Mouse (Mus musculus) urinary bladder, adult 2 months (tissue): ENCODE measurements around the gene Fam219a. TPM values are rescaled to one million over a fixed set of nuclear protein-coding genes. Genes with fewer than 3 reads are reported as not detected.

ENCODE experiments used
- DNase-seq: peaks from one replicate; pipeline ENCODE4 v3.0.0; 2022; ENCODE audit warnings: low spot score
- polyA plus RNA-seq: library from polyadenylated mRNA; depleted of rRNA; stranded (reverse); fragments of >200 nt; gene quantifications from 2 replicates; pipeline ENCODE4 v1.2.3, GENCODE M21; 2012

Gene Fam219a
- polyA plus RNA-seq, 1 experiment = 21.3 TPM

DNA sequence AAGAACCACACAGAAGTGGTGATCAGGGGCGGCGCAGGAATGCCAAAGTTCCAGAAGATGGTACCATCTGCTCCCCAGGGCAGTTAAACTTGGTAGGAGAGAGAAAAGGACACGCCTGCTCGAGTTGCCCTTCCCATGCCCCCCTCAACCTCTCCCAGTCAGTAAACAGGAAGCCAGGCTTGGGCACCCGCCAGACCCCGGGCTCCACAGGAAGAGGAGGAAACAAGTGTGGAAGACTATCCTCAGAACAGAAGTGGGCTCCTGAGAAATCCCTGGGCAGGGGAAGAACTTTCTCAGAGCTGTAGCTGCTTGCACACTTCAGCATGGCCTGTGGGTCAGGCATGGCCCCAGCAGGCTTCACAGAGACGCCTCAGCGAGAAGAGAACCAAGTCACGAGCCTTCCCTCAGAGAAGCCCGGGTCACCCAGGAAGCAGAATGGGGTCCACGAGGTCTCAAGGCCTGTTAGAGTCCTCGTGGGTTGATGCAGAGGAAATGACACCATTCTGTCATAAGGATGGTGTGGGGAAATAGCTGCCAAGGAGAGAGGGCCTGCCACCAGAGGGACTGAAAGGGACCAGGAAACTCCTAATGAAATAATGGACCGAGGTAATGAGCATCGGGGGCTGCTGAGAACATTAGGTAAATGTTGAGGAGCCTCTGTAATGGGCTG lies 14.2 kb downstream of the Fam219a start:
- DNase-seq = no peak

DNA sequence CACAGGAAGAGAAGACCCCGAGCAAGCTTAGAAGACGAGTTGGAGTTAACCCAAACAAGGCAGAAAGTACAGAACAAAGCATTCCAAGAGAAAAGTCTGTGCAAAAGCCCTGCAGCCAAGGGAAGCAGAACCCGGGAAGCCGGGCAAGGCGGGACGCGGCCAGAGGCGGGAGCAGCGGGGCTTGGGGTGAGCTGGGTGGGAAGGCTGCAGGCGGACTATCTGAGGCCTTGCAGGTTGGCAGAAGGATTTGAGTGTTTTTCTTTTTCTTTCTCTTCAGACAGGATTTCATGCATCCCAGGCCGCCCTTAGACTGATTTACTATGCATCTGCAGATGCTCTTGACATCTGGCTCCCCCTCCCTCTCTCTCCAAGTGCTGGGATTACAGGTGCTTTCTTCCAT lies 16.2 kb downstream of the Fam219a start:
- no peak for DNase-seq

DNA sequence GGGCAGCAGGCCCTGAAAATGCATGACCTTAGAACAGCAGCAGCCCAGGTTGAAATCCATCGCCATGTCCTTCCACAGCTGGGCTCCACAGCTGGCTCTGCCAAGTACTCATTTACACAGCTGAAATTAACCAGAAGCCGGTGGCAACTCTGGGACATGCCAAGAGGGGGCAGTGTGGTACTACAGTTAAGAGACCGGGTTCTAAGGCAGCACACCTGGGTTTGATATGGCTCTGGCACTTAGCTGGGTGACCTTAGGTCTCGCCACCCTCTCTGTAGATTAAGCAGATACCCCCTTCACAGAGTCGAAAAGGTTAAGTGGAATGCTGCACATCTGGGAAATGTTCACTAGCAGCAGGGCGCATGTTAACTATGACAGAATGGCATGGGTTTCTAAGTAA lies 16.8 kb downstream of the Fam219a start:
- DNase-seq = peak; percentile 36

DNA sequence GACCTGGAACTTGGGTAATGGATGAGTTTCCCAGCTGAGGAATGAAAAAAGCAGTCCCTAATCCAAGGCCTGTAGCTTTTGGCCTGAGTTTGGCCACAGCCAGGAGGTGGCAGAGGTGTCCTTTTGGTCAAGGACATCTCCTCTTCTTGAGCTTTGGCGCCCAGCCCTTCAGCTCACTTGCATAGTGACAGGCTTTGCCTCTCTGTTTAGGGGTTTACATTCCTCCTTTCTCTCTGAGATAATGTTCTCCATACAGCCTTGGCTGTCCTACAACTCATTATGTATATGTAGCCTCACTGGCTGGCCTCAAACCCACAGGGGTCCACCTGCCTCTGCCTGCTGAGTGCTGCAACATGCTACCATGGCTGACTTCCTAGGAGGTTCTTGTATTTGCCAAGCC lies 22.3 kb downstream of the Fam219a start:
- DNase-seq = no peak

DNA sequence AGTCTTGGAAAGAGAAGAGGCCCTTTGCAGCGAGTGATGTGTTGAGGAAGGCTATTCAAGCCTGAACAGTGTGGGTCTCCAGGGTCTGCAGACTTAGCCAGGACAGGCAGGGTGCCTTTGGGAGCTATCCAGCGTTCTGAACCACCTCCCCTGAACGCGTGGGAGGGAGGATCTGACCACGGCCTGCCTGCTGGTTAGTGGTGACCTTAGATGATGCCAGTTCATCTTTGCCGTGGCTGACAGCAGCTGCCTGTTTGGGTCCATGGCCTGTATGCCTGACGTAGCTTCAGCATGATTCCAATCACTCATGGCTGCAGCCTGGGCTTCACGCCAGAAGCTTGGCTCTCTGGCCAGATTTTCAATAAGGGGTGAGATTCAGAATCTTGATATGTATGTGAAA lies 23.4 kb downstream of the Fam219a start:
- DNase-seq = no peak

DNA sequence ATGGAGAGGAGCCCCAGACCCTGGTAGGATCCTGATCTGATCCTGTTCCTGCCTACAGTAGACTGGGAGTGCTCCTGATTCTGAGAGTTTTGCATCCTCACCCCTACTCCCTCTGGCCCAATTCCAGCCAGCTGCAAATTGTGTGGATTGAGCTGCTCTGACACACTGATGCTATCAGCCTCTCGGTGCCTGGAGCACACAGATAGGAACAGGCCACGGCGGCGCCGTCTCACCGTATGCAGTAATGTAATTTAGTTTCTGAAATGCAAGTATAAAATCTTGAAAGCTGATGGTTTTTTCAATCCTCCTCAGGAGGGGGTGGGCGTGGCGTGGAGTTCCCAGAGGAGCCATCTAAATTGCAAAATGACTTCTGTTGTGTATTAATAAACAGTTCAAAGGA lies 27.2 kb downstream of the Fam219a start:
- DNase-seq = no peak

DNA sequence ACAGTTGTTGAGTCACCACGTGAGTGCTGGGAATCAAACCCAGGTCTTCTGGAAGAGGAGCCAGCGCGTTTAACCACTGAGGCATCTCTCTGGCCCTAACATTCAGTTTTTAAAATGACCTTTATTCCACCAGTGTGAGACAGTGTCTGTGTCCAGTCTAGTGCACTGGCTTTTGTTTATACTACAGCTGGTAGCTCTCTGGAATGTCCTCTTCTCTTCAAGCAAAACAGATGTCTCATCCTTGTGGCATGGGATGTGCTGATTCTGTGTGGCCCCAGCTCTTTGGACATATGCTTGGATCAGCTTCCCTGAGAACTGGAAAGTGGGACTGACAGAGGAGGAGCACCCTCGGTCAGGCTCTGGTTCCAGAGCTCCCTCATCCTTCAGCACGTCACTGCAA lies 34.5 kb downstream of the Fam219a start:
- no peak for DNase-seq

DNA sequence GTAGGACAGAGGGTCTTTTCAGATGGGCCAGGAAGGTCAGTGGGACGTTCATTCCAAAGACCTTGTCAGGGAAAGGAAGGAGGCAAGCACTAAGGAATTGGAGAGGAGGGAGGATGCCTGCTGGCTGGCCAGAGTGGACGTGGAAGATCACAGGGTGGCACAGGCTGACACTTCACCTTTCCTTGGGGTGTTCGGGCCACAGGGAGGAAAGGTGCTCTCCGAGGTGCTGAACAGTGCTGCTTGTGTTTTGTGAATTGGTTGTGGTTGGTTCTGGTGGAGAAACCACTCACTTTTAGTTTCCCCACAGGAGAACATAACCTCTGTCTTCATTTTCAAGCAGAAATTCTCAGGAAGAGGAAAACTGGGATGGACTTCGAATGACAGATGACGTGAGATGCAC lies 36.9 kb downstream of the Fam219a start:
- DNase-seq = no peak

DNA sequence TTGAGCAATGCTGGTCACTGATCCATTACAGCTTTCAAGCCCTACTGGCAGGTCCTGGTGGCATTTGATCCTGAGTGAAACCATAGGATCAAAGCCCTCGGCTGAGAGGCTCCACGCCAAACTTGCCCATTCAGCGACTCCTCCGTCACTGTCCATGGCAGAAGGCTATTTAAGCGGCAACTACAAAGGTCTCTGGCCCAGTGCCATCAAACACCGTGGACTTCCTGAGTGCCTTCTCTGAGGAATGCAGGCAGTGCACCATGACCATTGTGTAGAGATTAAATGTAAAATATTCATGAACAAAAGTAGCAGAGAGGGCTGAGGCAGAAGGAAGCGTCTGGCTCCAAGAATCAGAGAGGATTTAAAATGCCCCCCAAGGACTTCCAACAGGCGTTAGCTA lies 41.3 kb downstream of the Fam219a start:
- no peak for DNase-seq

DNA sequence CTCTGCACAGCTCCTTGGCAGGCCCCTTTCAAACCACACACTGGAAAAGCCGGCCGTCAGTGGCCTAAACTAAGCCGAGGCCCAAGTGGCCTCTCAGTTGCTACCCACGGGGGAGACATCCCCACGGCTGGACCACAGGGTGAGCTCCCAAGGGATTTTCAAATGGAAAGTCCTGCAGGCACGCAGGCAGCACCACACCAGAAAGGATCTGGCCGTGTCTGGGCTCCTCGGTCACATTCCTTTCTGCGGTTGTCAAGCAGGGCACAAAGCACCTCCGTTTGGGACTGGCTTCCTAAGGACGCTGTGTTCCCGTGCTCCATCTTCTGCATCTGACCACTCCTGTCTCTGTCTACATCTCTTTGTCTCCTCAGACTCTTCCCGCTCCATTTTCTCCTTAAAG lies 42.3 kb downstream of the Fam219a start:
- no peak for DNase-seq

DNA sequence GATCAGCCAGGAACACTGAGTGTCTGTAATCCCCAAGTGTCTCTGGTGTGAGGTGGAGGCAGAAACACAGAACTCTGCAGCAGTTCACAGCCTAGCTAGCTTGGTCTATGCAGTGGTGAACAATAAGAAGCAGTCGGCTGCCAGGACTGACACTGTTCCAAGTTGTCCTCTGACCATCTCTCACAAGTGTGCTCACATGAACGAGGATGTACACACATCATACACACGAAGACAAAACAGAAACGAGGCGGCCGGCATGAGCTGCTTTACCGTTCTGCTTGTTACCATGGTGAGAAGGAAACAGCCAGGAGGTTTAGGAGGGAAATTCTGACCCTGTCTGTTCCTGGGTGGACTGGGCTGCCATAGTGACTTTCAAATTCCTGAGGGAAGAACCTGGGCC lies 42.8 kb downstream of the Fam219a start:
- no peak for DNase-seq

DNA sequence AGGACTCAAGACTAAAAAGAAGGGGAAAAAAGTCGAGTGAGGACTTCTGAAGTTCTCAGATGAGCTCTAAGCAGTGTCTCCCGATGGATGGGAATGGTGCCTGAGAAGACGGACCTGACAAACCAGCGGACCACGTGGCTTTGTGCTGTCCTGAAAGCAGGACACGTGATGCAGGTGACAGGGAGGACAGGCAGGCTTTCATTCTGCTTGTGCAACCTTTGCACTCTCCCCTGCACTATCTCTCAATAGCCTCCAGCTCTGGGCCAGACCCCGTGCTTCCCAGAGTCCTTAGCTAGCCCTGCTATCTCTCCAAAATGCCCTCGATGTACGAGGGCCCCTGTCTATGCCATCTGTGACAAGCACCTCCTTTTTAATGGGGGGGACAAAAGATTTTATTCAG lies 44.5 kb downstream of the Fam219a start:
- DNase-seq = no peak

DNA sequence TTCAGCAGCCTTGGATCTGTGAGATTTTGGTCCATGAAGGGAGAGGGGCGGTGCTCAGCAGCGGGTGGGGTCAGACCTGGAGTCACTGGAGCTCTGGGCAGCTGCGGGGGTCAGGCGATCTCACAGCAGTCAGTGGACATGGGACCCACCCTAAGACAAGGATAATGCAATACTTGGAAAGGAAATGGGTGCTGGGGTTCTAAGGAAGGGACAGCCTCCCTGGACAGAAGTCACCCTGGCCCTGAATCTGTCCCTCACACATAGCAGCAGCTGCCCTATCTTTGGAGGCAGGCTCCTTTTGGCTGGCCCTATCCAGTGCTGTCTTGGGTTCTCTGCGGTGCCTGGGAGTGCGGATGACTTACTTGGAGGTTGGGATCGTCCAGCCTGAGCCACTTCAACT lies 45.5 kb downstream of the Fam219a start:
- no peak for DNase-seq

DNA sequence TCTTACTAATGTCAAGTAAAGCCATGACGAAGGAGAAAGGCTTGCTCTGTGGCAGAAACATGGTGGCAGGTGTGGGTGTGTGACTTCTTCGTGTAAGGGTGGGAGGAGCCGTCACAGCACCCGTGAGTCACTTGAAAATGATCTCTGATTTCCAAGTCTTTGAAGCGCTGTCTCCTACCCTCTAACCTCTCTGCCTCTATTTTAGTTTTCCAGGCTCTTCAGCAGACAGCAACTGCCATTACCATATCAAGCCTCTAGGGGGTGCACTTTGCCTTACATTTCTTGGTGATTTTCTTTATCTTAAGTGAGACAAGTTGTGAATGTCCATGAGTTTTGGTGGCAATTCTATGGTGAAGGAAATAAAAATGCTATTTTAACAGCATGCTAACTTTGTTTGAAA lies 46.5 kb downstream of the Fam219a start:
- DNase-seq = no peak

DNA sequence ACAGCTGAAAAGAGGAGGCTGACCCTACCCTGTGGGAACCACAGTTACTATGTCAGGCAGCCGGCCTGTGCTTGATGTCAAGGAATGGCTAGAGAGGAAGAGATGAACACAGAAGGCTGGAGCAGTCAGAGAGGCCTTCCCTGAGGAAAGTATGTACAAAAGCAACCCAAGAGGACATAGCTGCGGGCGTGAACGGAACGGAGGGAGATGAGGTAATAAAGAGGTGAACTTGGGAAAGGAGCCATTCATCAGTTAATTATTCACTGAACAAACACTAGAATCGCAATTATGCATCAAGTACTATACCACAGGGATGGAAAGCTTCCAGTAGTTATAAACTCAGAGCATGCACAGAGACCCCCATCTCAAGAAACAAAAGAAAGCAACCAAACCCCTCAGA lies 47.2 kb downstream of the Fam219a start:
- no peak for DNase-seq

DNA sequence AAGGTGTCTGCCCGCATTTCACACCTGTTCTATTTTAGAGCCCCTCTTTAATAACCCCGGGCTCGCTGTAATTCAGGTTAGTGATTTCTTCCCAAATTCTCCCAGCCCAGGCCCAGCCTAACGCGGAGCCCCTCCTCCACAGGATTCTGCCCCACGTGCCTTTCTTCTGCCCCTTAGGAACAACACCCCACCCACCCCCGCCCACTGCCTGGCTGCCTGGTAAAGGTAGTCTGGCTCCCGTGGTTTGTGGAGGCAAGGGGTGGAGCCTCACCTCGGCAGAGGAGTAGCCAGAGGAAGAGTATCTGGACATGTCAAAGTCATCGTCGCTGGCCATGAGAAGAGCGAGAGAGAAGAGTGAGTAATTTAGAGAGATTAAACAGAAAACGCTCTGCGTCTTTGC lies 48.7 kb downstream of the Fam219a start:
- DNase-seq = no peak

DNA sequence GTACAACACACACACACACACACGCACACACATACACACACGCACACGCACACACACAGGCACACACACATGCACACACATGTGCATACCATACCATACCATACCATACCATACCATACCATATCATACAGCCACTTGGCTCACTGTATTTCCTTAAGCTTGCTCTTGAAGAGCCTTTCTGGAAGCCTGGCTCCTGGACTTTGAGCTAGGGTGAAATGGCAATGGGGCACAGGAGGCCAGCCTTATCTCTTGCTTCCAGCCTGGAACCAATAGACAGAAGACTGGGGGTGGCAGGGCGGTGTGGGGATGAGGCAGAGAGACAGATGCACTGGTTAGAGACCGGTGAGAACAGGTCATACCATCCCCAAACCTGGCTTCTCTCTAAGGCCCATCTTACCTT lies 50.1 kb downstream of the Fam219a start:
- no peak for DNase-seq

DNA sequence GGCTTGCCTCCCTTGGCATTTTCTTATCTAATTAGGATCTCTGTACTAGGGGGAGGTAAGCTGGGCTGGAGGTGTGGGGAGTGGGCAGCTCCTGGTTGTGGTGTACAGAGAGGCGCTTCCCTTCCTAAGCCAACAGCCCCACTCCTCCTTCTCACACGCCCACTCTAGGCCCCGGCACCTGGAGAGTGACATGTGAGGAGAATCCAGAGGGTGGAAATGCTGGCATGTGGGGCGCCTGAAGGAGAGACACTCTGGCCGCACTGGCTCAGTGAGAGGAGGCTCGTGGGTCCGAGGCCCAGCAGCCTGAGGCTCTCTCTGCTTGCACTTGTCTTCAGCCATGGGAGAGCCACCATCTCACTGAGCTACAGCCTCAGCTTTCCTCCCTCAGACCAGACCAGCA lies 51.0 kb downstream of the Fam219a start:
- no peak for DNase-seq

DNA sequence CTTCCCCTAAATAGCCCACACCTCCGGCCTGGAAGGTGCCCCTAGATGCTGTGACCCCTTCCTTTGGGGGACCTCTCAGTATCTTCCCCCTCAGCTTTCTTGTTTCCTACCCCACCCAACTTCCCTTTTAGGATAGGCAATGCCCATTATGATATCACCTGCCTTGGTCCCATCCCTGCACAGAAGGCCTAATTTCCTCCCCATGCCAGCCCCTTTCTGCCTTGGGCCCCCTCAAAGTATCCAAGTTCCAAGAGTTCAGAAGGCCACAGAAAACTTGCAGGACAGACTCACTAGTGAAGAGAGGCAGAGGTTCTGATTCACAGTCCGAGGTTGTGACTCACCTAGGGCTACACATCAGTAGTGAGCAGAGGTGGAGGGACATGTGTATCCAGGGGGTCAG lies 52.1 kb downstream of the Fam219a start, which contains the start of gene 1110017D15Rik:
TSS of gene 1110017D15Rik (minus strand) at position 101 of the 400 bp plus-strand sequence.
- DNase-seq = no peak

DNA sequence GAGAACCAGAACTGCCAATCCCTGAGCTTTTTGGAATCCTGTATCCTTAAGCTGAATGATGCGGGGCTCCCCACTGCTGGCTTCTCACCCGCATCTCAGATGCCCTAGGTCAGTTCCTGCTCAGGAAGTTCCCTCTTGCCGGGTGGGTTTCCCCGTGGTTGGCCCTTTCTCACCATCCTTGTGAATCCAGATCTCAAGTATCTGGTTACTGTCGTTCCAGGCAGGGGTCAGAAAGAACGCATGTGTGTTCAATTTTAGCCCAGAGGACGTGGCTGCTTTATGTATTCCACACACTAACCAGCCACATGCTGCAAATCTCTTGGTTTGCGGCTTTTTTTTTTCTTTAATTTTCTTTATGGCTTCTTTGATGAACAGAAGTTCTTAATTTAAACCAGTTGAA lies 55.6 kb downstream of the Fam219a start:
- DNase-seq = no peak

DNA sequence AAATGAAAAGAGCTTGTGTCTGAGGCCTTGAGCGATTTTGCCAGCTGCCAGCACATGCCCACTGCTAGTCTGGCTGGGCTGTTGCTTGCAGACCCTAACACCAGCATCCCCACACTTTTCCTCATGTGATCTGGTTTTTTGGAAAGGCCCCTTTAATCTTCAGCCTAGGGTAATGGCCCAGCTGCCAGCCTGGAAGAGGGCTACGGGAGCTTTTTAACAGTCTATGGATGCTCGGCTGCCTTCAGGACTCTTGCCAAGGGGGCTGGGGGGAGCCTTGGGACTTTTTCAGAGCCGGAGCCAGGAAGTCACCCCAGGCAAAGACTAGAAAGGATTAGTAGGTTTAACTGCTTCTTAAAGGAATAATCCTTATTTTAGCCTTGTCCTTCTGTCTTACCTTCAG lies 56.0 kb downstream of the Fam219a start:
- no peak for DNase-seq

DNA sequence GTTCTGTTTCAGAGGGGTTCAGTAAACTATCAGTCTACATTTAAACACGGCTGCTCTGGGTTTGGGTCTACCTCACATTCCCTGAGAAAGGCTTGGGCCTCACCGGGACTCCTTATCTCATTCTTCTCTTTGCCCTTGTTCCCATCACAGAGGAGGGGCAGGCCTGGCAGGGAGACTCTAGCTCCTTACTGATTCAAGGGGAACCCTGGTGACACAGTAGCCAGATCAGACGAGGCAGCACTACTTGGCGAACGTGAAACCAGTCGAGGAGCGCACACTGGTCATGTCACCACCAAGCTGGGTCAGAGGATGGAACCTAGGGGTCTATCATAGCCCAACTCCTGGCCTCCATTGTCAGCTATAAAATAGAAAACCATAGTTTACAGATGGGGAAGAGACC lies 61.3 kb downstream of the Fam219a start:
- DNase-seq = no peak

DNA sequence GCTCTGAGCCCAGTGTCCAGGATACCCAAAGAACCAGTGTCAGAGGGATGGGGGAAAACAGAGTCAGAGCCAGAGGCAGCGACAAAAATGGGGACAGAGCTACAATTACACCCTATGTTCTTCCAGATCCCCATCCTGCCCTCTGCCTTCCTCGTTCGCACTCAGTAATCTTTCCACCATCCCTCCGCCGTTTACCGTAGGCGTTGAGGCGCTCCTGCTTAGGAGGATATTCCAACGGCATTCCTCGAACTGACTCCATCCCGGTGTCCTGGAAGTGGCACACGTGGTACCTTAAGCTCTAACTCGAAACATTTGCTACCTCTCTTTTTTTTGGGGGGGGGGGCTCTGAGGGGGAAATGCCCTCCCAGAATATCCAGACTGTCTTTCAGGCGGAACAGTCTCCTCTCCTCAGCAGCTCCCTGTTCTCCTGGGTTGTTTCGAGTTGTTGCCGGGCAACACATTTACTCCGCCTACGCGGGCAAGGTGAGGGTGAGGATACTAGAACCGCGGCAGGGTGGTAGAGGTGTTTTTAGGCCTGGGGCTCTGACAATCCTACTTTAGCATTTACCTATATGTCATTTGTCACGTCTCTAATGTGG lies 61.9 kb downstream of the Fam219a start:
- no peak for DNase-seq

DNA sequence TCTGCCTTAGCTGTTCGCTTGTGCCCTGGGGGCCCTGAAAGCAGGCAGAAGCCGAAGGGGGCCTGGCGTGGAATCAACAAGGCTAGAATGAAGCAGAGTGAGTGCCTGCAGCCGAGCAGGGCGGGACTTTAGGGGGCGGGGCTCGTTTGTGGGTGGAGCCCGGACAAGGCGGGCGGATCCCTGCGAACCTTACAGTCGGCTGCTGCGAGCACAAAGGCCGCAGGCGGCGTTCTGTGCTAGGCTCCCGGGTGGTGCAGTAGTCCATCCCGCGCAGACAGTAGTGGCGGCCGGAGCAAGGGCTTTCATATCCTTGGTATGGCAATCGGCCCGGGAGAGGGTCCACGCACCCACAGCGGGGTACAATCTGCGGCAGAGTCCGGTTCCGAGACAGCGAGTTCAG lies 62.4 kb downstream of the Fam219a start:
- DNase-seq = peak; percentile 65
